Mouse (Mus musculus): ENCODE data around the gene Wdr92.

The Wdr92 gene

DNA sequence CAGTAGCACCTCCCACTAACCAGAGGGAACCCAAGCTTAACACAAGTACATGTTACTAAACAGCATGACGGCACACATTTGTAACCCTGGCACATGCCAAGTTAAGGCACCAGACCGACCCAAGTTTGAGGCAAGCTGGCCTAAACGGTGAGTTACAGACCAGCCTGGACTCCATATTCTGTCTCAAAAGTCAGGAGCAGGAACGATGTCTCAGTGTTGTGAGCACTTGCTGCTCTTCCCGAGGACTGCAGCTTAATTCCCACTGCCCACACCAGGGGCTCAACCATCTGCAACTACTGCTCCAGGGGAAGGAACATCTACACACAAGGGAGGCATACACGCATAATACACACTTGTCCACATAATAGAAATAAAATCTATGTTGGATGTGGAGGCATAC is 20.6 kb downstream of the Wdr92 start:
- in situ Hi-C loops (cut with MboI, MseI) = loop anchor here (25.0 kb wide), 1 partner anchor 690 kb away; the partner anchor contains the start of gene Sec61g

DNA sequence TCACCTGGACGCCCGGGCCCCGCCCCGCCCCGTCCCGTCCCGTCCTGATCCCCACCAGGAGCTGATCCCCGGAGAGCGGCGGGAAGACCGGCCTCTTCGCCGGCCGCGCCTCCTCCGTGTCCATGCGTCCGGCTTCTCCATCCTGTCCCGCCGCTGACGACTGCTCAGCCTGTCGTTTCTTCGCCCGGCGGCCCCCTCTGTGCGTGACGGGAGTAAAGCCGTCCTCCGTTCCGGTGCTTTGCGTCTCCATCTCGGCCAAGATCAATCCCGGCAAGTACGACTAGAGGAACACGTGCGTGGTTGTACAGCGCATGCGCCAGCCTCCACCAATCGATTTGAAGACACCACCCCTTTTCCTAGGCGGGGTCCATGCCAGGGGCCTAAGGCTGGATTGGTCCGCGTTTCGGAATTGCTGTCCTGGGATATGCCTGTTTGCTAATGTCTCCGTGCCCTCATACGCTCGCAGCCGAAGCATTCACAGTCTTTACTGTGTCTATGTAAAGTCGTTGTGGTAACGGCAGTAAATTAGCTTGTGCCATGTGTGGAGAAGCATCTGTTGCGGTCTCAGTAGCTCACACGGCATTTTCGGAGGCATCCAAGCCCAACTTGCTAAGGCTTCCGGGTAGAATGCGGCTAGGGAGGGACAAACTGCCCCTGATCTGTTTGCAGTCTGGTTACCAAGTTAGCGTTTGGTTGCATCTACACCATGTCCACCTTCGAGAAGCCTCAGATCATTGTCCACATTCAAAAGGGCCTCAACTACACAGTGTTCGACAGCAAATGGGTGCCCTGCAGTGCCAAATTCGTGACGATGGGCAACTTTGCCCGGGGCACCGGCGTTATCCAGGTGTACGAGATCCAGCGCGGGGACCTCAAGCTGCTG is 29.6 kb downstream of the Wdr92 start, which contains the start of gene Pno1:
Gene Pno1, minus strand, starts transcription at position 311 of the 883 bp plus-strand sequence.
- in situ Hi-C loops (cut with MboI, MseI) = loop anchor here (5.0 to 25.0 kb wide), 3 partner anchors 49 to 699 kb away; partner anchors contain the start of gene Sec61g

DNA sequence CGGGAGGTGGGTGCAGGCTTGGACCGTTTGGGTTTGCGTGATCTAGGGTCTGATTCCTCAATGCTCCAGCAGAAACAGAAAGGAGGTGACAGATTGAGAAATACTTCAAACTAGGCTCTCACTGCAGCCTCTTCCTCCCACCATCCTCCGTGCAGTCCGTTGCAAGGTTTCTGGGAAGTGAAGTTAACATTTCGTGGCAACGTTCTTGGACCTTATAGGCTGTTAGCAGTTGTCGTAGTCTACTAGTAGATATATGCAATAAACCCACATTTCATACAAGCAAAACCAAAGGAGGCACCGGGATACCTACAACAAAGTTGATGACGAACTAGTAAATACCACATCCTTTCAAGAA is 30.2 kb downstream of the Wdr92 start:
- in situ Hi-C loops (cut with MboI, MseI) = loop anchor here (5.0 to 25.0 kb wide), 3 partner anchors 50 to 700 kb away; partner anchors contain the start of gene Sec61g

DNA sequence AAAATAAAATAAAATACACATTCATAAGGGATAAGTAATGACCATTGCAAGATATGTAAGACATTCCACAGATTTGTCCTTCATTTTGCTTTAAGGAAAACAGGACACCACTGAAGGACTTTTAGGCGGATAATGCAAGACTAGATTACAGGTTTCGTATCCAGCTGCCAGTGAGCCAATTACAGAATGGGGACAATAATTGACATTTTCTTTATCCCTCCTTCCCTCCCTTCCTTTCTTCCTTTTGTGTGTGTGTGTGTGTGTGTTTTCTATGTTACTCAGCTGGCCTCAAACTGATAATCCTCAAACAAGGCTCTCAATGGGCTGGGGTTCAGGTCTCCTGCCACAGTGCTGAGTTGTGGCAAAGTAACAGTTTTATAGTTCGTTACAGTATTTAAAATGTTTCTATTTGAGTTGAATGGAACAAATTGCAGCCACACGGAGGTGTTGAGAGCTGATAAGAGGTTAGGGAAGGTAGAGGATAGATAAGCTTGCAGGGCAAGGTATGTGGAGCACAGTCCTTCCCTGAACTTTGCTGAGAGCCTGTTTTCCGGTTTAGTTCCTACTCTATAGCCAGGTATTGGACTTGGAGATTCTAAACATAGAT is 31.1 kb downstream of the Wdr92 start:
- in situ Hi-C loops (cut with MboI, MseI) = loop anchor here (5.0 to 25.0 kb wide), 3 partner anchors 51 to 701 kb away; partner anchors contain the start of gene Sec61g

DNA sequence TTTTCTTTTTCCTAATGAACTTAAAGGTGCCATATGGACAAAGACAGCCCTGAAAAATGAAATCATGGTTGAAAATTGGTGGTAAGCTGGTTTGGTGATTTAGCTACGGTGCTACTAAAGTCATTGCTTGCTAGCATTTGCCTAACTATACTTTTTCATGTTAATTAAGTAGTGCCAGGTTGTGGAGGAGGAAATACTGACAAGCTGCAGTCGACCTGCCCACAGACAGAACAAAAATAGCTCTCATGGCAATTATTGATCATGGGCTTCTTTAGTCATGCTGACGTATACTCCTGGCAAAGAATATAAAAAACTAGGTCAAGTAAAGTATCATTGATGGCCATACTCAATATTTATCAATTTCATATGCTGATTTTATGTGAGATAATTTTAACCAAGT is 33.6 kb downstream of the Wdr92 start:
- in situ Hi-C loops (cut with MboI, MseI) = loop anchor here (25.0 kb wide), 1 partner anchor 703 kb away; the partner anchor contains the start of gene Sec61g

DNA sequence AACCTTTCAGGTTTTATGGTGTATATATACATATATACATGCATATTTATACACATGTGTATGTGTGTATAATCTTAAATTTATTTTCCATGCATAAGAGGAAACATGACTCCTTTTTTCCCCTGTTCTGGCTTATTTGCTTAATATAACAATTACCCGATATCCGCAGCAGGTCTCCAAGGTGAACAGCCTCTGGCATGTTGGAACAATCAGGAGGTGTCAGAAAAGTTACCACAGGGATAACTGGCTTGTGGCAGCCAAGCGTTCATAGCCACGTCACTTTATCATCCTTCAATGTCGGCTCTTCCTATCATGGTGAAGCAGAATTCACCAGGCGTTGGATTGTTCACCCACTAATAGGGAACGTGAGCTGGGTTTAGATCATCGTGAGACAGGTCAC is 39.2 kb downstream of the Wdr92 start:
- in situ Hi-C loops (cut with MboI, MseI) = loop anchor here (25.0 kb wide), 1 partner anchor 709 kb away; the partner anchor contains the start of gene Sec61g

DNA sequence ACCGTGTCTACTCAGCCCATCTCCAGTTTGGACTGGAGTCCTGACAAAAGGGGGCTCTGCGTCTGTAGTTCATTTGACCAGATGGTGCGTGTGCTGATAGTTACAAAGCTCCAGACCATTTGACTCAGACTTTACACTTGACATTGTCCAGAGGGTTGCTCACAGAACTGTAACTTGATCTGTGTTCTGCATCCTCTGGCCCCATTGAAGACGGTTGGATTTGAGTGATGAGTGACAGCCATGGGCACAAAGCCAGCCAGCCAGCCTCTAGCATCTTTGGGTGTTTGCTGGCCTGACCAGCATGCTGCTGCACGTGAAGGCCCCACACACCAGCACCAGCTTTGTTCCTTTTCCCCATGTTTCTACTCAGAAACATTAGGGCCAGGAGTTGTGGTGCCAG is 50.9 kb downstream of the Wdr92 start:
- in situ Hi-C loops (cut with MboI, MseI) = loop anchor here (25.0 kb wide), 1 partner anchor 705 kb away; no protein-coding TSS in a partner anchor

DNA sequence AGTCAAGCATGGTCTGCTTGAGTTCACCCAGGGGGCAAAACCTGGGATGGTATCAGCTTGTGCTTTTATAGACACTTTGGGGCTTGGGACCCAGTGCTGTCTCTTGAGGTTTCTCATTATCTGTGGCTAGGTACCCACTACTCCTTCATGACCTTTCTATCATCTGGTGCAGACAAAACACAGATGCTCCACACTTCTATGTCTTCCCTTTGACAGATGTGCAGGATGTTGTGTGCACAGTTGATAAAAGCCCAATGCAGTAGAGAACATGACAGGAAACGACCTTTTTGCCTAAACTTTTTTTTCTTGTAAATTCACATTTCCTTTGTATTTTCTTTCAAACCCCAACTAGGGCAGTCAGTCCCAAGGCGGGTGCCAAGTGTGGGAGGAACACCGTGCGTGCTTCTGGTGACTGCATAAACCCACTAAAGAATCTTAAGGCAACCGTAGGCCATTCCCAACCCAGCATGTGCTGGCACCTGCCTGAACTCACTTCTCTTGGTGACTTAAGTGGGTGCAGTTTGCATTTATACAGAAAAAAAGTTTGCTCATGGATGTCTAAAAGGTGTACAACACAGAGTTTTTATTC is 54.6 kb downstream of the Wdr92 start:
- in situ Hi-C loops (cut with MboI, MseI) = loop anchor here (25.0 kb wide), 1 partner anchor 701 kb away; no protein-coding TSS in a partner anchor

DNA sequence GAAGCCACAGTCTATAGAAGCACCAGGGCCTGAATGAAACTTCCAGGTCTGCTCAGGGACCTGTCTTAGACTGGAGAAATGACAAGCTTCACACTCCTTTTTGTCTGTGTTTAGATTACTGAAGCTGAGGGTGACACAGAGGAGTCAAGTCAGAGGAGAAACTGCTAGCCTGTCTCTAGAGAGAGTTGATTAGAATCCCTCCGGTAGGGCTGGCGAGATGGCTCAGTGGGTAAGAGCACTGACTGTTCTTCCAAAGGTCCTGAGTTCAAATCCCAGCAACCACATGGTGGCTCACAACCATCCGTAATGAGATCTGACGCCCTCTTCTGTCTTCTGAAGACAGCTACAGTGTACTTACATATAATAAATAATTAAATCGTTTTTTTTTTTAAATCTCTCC is 56.7 kb downstream of the Wdr92 start:
- in situ Hi-C loops (cut with MboI, MseI) = loop anchor here (25.0 kb wide), 1 partner anchor 699 kb away; no protein-coding TSS in a partner anchor

DNA sequence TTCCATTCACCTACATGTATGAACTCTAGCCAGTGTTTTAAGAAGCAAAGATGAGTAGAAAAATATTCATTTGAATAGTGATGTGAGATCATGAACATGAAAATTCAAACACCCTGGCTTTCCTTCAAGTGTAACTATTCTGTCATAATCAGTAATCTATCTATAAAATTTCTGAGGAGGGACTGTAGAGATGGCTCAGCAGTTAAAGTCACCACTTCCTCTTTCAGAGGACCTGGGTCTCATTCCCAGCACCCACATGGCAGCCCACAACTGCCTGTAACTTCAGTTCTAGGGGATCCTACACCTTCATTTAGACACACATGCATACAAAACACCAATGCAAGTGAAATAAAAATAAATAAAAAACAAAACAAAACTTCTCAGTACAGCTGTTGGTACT is 66.8 kb downstream of the Wdr92 start:
- in situ Hi-C loops (cut with MboI, MseI) = loop anchor here (25.0 kb wide), 1 partner anchor 689 kb away; no protein-coding TSS in a partner anchor

DNA sequence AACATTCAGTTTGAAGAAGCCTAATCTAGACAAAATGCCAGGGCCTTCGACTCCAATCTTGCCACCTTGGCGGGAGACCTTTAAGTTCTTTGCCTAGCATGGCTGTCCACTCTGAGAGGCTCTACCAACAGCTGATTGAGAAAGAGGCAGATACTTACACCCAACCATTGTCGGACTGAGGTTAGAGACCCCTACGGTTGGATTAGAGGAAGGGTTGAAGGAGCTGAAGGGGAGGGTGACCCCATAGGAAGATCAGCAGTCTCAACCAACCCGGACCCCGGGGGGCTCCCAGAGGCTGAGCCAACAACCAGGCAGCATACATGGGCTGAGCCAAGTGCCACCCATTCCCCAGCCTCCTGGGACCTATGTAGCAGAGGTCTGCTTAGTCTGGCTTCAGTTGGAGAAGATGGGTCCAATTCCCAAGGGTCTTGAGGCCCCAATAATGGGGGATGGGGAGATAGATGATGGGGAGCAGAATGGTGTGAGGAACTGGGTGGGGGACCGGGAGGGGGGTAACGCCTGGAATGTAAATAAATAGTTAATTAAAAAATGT is 75.0 kb downstream of the Wdr92 start:
- in situ Hi-C loops (cut with MboI, MseI) = no loop called here

DNA sequence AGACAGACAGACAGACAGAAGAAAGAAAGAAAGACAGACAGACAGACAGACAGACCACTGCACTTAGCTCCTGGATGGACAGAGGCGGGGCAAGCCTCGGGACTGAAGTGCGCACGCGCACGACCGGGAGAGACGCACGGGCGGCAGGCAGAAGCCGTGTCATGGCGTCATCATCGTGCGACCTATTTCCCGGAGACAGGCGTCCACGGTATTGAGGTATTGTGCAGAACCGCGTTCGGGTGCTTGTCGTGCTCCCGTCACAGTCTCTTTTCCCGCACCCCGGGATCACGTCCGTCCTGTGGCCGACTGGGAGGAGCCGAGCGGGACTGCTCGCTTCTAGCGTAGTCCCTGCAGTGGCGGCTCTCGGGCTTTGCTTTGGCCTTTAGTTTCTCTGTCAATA is 75.5 kb downstream of the Wdr92 start, which contains the start of gene C1d:
Gene C1d, plus strand, starts transcription at position 137 of the 400 bp plus-strand sequence.
- in situ Hi-C loops (cut with MboI, MseI) = no loop called here

DNA sequence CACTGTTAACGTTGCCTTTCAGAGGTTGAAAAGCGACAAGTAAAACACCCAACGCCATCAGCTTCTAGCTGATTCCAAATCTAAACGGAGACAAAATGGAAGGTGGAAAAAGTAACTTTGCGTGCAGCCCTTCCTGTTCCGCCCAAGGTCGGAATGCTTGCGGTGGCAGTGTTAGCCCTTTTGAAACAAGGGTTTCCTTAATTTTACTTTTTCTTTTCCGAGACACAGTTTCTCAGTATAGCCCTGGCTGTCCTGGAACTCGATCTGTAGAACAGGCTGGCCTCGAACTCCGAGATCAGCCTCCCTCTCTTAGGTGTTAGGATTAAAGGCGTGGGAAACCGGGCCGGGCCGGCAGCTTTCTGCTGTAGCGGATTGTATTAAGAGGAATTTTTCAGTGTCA is 76.0 kb downstream of the Wdr92 start:
- in situ Hi-C loops (cut with MboI, MseI) = no loop called here

DNA sequence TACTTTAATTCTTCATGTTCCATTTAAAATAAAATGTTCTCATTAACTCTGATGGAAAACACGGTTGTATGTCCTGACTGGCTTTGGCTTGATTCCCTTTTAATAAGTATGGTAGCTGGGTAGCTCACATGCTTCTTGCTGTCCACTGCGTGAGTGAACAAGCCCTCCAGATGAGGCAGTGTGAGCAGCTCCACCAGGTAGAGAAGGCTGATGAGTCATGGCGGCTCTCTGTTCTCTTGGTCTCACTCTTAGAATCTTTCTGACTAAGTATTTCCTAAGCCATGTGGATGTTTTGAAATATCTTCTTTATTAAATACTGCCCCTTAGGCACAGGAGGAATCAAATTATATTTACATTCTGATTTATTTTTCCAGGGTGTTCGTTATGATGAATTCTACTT is 85.3 kb downstream of the Wdr92 start:
- in situ Hi-C loops (cut with MboI, MseI) = loop anchor here (10.0 kb wide), 1 partner anchor 732 kb away; no protein-coding TSS in a partner anchor

DNA sequence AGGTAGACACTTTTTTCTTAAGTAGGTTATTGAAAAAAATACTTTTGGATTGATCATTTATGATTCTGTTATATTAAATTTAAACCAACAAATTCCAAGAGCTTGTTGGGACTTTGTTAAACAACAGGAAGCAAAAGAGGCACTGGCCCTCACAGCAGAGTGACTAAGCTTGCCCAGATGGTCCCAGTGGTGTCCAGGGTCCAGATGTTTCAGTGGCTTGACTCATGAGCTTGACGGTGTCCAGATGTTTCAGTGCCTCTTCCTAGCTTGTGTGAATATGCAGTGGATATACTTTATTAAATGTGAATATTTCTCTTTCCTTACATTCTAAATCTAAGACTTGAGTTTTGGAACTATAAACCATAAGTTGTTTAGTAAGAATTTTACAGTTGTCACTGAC is 86.9 kb downstream of the Wdr92 start:
- in situ Hi-C loops (cut with MboI, MseI) = loop anchor here (10.0 kb wide), 1 partner anchor 734 kb away; no protein-coding TSS in a partner anchor

DNA sequence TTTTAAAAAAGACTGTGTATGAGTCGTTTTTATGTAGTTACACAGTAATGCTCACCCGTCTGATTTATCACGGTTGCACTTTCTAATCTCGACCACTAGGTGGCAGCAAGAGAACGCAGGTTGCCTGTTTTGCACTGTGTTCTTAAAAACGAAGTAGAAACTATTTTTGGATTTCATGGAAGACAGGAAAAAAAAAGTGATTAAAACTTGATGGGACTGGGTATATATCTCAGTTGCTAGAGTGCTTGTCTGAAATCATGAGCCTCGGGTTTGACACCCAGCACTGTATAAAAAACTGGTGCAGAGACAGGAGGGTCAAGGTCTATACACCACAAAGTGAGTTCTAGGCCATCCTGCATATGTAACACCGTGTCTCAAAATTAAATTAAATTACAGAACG is 98.1 kb downstream of the Wdr92 start:
- in situ Hi-C loops (cut with MboI, MseI) = no loop called here
